In the genomic region with DNA sequence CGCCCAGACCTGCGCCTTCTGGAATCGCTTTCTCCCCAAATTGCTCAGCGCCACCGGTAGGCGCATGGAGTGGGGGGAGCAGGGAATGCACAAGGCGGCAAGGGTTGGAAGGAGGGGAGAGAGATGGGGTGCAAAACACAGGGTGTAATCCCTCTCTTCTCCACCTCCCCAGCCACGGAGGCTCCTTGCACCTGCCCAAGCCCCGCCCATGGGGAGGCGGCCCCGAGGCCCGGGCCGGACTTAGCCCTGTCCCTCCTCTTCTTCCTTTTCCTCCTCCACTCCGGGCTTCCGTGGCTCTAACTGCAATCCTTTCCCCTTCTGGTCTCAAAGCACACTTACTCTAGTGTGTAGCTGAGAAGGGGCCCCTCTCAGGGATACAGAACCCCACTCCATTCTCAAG, we compare ENCODE assay signal across 8 mouse cellular contexts. TPM values are rescaled to one million over a fixed set of nuclear protein-coding genes. Genes with fewer than 3 reads are reported as not detected.
DNase-seq lines count a peak whose midpoint lies in the region; ATAC-seq and TF ChIP-seq lines count a peak whose summit lies in the region.

No protein-coding gene starts in this region.

- WGBS in embryonic facial prominence, embryonic 13.5 days: 2% methylated on average over 15 of the region's 15 CpGs
- under 1% methylated on average over 15 of the region's 15 CpGs for WGBS in heart, embryonic 10.5 days
- WGBS in kidney, embryonic 14.5 days: 1% methylated on average over 10 of the region's 15 CpGs
- WGBS in liver, embryonic 12.5 days (ENCODE audit: insufficient replicate concordance): 0% methylated on average over 14 of the region's 15 CpGs
- WGBS in stomach, embryonic 15.5 days: under 1% methylated on average over 14 of the region's 15 CpGs

- peak overlapping the region; percentile 98 for H3K4me2 ChIP-seq in embryonic facial prominence, embryonic 13.5 days
- peak overlapping the region; percentile 99 for H3K4me2 ChIP-seq in kidney, embryonic 14.5 days (replicated peaks; ENCODE audit: low read depth, low read length)
- H3K4me2 ChIP-seq in liver, embryonic 12.5 days: peak overlapping the region; percentile 100
- H3K4me2 ChIP-seq in myocyte (ENCODE audit: low read depth): peak overlapping the region; percentile 97
- H3K4me2 ChIP-seq in stomach, embryonic 15.5 days: peak overlapping the region; percentile 99

- peak overlapping the region; percentile 61 for H3K4me3 ChIP-seq in embryonic facial prominence, embryonic 13.5 days
- H3K4me3 ChIP-seq in heart, embryonic 10.5 days: peak overlapping the region; percentile 74
- peak overlapping the region; percentile 62 for H3K4me3 ChIP-seq in kidney, embryonic 14.5 days (ENCODE audit: low read length)
- H3K4me3 ChIP-seq in liver, embryonic 12.5 days: peak overlapping the region; percentile 77
- peak overlapping the region; percentile 66 for H3K4me3 ChIP-seq in myocyte
- H3K4me3 ChIP-seq in stomach, embryonic 15.5 days (replicated peaks): peak overlapping the region; percentile 61

- TF ChIP-seq POLR2A in myocyte (IDR thresholded peaks at IDR 0.05; ENCODE audit: insufficient read length, low read depth): peak; percentile 40

- no peaks in the 10 kb centered on the region for H3K79me2 ChIP-seq in myocyte (ENCODE audit: control insufficient read depth, insufficient read depth)

- peaks cover 38% of the 10 kb centered on the region for H3K4me1 ChIP-seq in embryonic facial prominence, embryonic 13.5 days
- peaks cover 55% of the 10 kb centered on the region for H3K4me1 ChIP-seq in heart, embryonic 10.5 days
- H3K4me1 ChIP-seq in kidney, embryonic 14.5 days (ENCODE audit: control insufficient read depth, insufficient read depth, low read length): peaks cover 19% of the 10 kb centered on the region; the same call in 1 of the 2 replicates
- H3K4me1 ChIP-seq in liver, embryonic 12.5 days: peaks cover 75% of the 10 kb centered on the region
- H3K4me1 ChIP-seq in stomach, embryonic 15.5 days: peaks cover 31% of the 10 kb centered on the region

- peak overlapping the region; percentile 84 for H3K9ac ChIP-seq in embryonic facial prominence, embryonic 13.5 days
- peak overlapping the region; percentile 78 for H3K9ac ChIP-seq in kidney, embryonic 14.5 days (ENCODE audit: low read depth, low read length)
- peak overlapping the region; percentile 91 for H3K9ac ChIP-seq in liver, embryonic 12.5 days
- peak overlapping the region; percentile 73 for H3K9ac ChIP-seq in stomach, embryonic 15.5 days

- peaks cover 49% of the 10 kb centered on the region for H3K27me3 ChIP-seq in embryonic facial prominence, embryonic 13.5 days
- peaks cover 46% of the 10 kb centered on the region for H3K27me3 ChIP-seq in heart, embryonic 10.5 days (ENCODE audit: insufficient read depth, poor library complexity, severe bottlenecking)
- H3K27me3 ChIP-seq in kidney, embryonic 14.5 days (ENCODE audit: control insufficient read depth, insufficient read depth, low read length): peaks cover 34% of the 10 kb centered on the region
- H3K27me3 ChIP-seq in liver, embryonic 12.5 days (replicated peaks): peaks cover 25% of the 10 kb centered on the region
- peaks cover 11% of the 10 kb centered on the region for H3K27me3 ChIP-seq in myocyte (ENCODE audit: control insufficient read depth, insufficient read depth, insufficient read length)
- H3K27me3 ChIP-seq in stomach, embryonic 15.5 days (replicated peaks): peaks cover 20% of the 10 kb centered on the region

- peak overlapping the region; percentile 88 for H3K27ac ChIP-seq in embryonic facial prominence, embryonic 13.5 days
- H3K27ac ChIP-seq in heart, embryonic 10.5 days: peak overlapping the region; percentile 94
- peak overlapping the region; percentile 96 for H3K27ac ChIP-seq in kidney, embryonic 14.5 days (ENCODE audit: low read depth, low read length)
- H3K27ac ChIP-seq in liver, embryonic 12.5 days: peak overlapping the region; percentile 100
- H3K27ac ChIP-seq in stomach, embryonic 15.5 days: peak overlapping the region; percentile 98

- peak; percentile 89 for DNase-seq in 416B (ENCODE audit: low read depth)
- DNase-seq in adrenal gland, postnatal 14 days: peak; percentile 91
- peak; percentile 92 for DNase-seq in heart, embryonic 10.5 days (ENCODE audit: low spot score)

- H3ac ChIP-seq in myocyte (ENCODE audit: control insufficient read depth, insufficient read length): peak overlapping the region; percentile 14

- no peaks in the 10 kb centered on the region for H3K9me3 ChIP-seq in embryonic facial prominence, embryonic 13.5 days
- no peaks in the 10 kb centered on the region for H3K9me3 ChIP-seq in heart, embryonic 10.5 days
- no peaks in the 10 kb centered on the region for H3K9me3 ChIP-seq in kidney, embryonic 14.5 days (ENCODE audit: control insufficient read depth, low read length)
- H3K9me3 ChIP-seq in liver, embryonic 12.5 days (replicated peaks): no peaks in the 10 kb centered on the region
- H3K9me3 ChIP-seq in stomach, embryonic 15.5 days: no peaks in the 10 kb centered on the region

- no peak for ATAC-seq in embryonic facial prominence, embryonic 13.5 days (ENCODE audit: insufficient number of reproducible peaks, insufficient read depth, low FRiP score, low TSS enrichment, low read depth)
- peak; percentile 47; the same call in 1 of the 2 replicates for ATAC-seq in kidney, embryonic 14.5 days (ENCODE audit: low FRiP score, low TSS enrichment)
- peak; percentile 36 for ATAC-seq in liver, embryonic 12.5 days
- peak; percentile 51 for ATAC-seq in stomach, embryonic 15.5 days (ENCODE audit: insufficient read depth, low FRiP score, low read depth)

- peaks cover 36% of the 10 kb centered on the region for H3K36me3 ChIP-seq in embryonic facial prominence, embryonic 13.5 days
- peaks cover 33% of the 10 kb centered on the region for H3K36me3 ChIP-seq in heart, embryonic 10.5 days
- H3K36me3 ChIP-seq in kidney, embryonic 14.5 days (ENCODE audit: control insufficient read depth, insufficient read depth, low read length): peaks cover 35% of the 10 kb centered on the region
- H3K36me3 ChIP-seq in liver, embryonic 12.5 days: peaks cover 46% of the 10 kb centered on the region
- peaks cover 17% of the 10 kb centered on the region for H3K36me3 ChIP-seq in myocyte (ENCODE audit: control insufficient read depth, insufficient read depth)
- H3K36me3 ChIP-seq in stomach, embryonic 15.5 days: peaks cover 30% of the 10 kb centered on the region

TF ChIP-seq in myocyte, 11 proteins besides CTCF, POLR2A, EP300 and RAD21 (continues in another document):
- TF ChIP-seq TCF12 (IDR thresholded peaks at IDR 0.05; ENCODE audit: insufficient read depth, poor library complexity, severe bottlenecking): no peak
- TF ChIP-seq REST (IDR thresholded peaks at IDR 0.05; ENCODE audit: insufficient read depth, insufficient read length): no peak

RNA-seq across cellular contexts. Expression of gene Ufsp1, which starts 1.1 kb away (rescaled TPM):
- total RNA-seq in adrenal gland, postnatal 14 days (2021): 8.0 and 11.9 TPM in 2 replicates
- polyA plus RNA-seq in embryonic facial prominence, embryonic 13.5 days (2015; fragmentation: Nextera tagmentation; extraction: Ambion mirVana): 5.4 and 5.6 TPM in 2 replicates
- 11.1 and 12.3 TPM in 2 replicates for polyA plus RNA-seq in heart, embryonic 10.5 days (2016; fragmentation: Nextera tagmentation; extraction: Ambion mirVana)
- 6.2 and 6.4 TPM in 2 replicates for polyA plus RNA-seq in kidney, embryonic 14.5 days (2014; fragmentation: Nextera tagmentation; extraction: Ambion mirVana)
- 11.9 and 12.5 TPM in 2 replicates for polyA plus RNA-seq in liver, embryonic 12.5 days (2016; fragmentation: Nextera tagmentation; extraction: Ambion mirVana)
- 9.0 TPM for polyA plus RNA-seq in myocyte (2012; fragmentation: generic; extraction: Trizol)
- 7.8 and 8.7 TPM in 2 replicates for polyA plus RNA-seq in stomach, embryonic 15.5 days (2015; fragmentation: Nextera tagmentation; extraction: Ambion mirVana)

RNA-seq across cellular contexts. Expression of gene Ache, which starts 6.0 kb away (rescaled TPM):
- 10.3 and 17.4 TPM in 2 replicates for total RNA-seq in adrenal gland, postnatal 14 days (2021)
- 2.7 and 3.3 TPM in 2 replicates for polyA plus RNA-seq in embryonic facial prominence, embryonic 13.5 days (2015; fragmentation: Nextera tagmentation; extraction: Ambion mirVana)
- polyA plus RNA-seq in heart, embryonic 10.5 days (2016; fragmentation: Nextera tagmentation; extraction: Ambion mirVana): 10.7 and 24.1 TPM in 2 replicates
- polyA plus RNA-seq in kidney, embryonic 14.5 days (2014; fragmentation: Nextera tagmentation; extraction: Ambion mirVana): 0.57 and 0.58 TPM in 2 replicates
- polyA plus RNA-seq in liver, embryonic 12.5 days (2016; fragmentation: Nextera tagmentation; extraction: Ambion mirVana): 23.4 and 26.2 TPM in 2 replicates
- polyA plus RNA-seq in myocyte (2012; fragmentation: generic; extraction: Trizol): 10.9 TPM
- 9.8 and 12.3 TPM in 2 replicates for polyA plus RNA-seq in stomach, embryonic 15.5 days (2015; fragmentation: Nextera tagmentation; extraction: Ambion mirVana)

RNA-seq across cellular contexts. Expression of gene Srrt, which starts 14.2 kb away (rescaled TPM):
- total RNA-seq in adrenal gland, postnatal 14 days (2021): 139 and 168 TPM in 2 replicates
- 143 and 148 TPM in 2 replicates for polyA plus RNA-seq in embryonic facial prominence, embryonic 13.5 days (2015; fragmentation: Nextera tagmentation; extraction: Ambion mirVana)
- 124 and 147 TPM in 2 replicates for polyA plus RNA-seq in heart, embryonic 10.5 days (2016; fragmentation: Nextera tagmentation; extraction: Ambion mirVana)
- 104 and 141 TPM in 2 replicates for polyA plus RNA-seq in kidney, embryonic 14.5 days (2014; fragmentation: Nextera tagmentation; extraction: Ambion mirVana)
- 125 and 128 TPM in 2 replicates for polyA plus RNA-seq in liver, embryonic 12.5 days (2016; fragmentation: Nextera tagmentation; extraction: Ambion mirVana)
- 59.0 TPM for polyA plus RNA-seq in myocyte (2012; fragmentation: generic; extraction: Trizol)
- polyA plus RNA-seq in stomach, embryonic 15.5 days (2015; fragmentation: Nextera tagmentation; extraction: Ambion mirVana): 113 and 122 TPM in 2 replicates

RNA-seq across cellular contexts. Expression of gene Trip6, which starts 20.9 kb away (rescaled TPM):
- 29.2 and 34.7 TPM in 2 replicates for total RNA-seq in adrenal gland, postnatal 14 days (2021)
- 106 TPM in 2 replicates for polyA plus RNA-seq in embryonic facial prominence, embryonic 13.5 days (2015; fragmentation: Nextera tagmentation; extraction: Ambion mirVana)
- polyA plus RNA-seq in heart, embryonic 10.5 days (2016; fragmentation: Nextera tagmentation; extraction: Ambion mirVana): 55.6 and 62.2 TPM in 2 replicates
- polyA plus RNA-seq in kidney, embryonic 14.5 days (2014; fragmentation: Nextera tagmentation; extraction: Ambion mirVana): 52.7 and 62.5 TPM in 2 replicates
- 16.8 and 18.7 TPM in 2 replicates for polyA plus RNA-seq in liver, embryonic 12.5 days (2016; fragmentation: Nextera tagmentation; extraction: Ambion mirVana)
- 46.2 TPM for polyA plus RNA-seq in myocyte (2012; fragmentation: generic; extraction: Trizol)
- polyA plus RNA-seq in stomach, embryonic 15.5 days (2015; fragmentation: Nextera tagmentation; extraction: Ambion mirVana): 73.2 and 73.4 TPM in 2 replicates

RNA-seq across cellular contexts. Expression of gene Slc12a9, which starts 40.1 kb away (rescaled TPM):
- total RNA-seq in adrenal gland, postnatal 14 days (2021): 9.4 and 13.0 TPM in 2 replicates
- polyA plus RNA-seq in embryonic facial prominence, embryonic 13.5 days (2015; fragmentation: Nextera tagmentation; extraction: Ambion mirVana): 16.0 and 16.1 TPM in 2 replicates
- 10.6 and 12.0 TPM in 2 replicates for polyA plus RNA-seq in heart, embryonic 10.5 days (2016; fragmentation: Nextera tagmentation; extraction: Ambion mirVana)
- polyA plus RNA-seq in kidney, embryonic 14.5 days (2014; fragmentation: Nextera tagmentation; extraction: Ambion mirVana): 5.7 and 8.5 TPM in 2 replicates
- 5.0 and 5.8 TPM in 2 replicates for polyA plus RNA-seq in liver, embryonic 12.5 days (2016; fragmentation: Nextera tagmentation; extraction: Ambion mirVana)
- polyA plus RNA-seq in myocyte (2012; fragmentation: generic; extraction: Trizol): 7.9 TPM
- polyA plus RNA-seq in stomach, embryonic 15.5 days (2015; fragmentation: Nextera tagmentation; extraction: Ambion mirVana): 13.0 and 14.5 TPM in 2 replicates
